Mouse (Mus musculus) B cell, adult (primary cell): ENCODE results near the gene Tubb1. TPM values are rescaled to one million over a fixed set of nuclear protein-coding genes. Genes with fewer than 3 reads are reported as not detected.

Source experiments
- total RNA-seq: library from RNA; stranded (reverse); gene quantifications from 4 replicates; pipeline ENCODE4 v1.2.4, GENCODE M21; 2023; ENCODE audit not compliant: inconsistent age

Gene Tubb1
- 1.00 to 1.9 TPM (median 1.6 TPM) in 4 replicates for total RNA-seq

DNA sequence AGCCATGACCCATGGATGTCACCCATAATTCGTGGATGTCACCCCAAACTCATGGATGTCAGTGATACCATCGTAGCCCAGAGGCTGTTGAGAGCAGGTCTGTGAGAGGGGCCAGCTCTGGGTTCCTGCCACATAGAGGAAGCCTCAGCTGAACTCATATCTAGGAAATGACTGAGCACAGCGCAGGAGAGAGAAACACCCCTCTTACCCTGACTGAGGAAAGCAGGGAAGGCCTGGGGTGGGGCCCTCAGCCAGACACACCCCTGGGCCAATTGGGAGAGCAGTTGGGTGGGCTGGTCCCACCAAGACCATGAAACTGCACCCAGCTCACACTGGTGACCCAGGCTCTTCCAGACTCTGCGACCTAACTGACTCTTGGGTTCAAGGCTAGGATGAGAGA, at the start of gene Tubb1:
Tubb1 (plus strand) TSS at position 343 of the 400 bp plus-strand sequence.

DNA sequence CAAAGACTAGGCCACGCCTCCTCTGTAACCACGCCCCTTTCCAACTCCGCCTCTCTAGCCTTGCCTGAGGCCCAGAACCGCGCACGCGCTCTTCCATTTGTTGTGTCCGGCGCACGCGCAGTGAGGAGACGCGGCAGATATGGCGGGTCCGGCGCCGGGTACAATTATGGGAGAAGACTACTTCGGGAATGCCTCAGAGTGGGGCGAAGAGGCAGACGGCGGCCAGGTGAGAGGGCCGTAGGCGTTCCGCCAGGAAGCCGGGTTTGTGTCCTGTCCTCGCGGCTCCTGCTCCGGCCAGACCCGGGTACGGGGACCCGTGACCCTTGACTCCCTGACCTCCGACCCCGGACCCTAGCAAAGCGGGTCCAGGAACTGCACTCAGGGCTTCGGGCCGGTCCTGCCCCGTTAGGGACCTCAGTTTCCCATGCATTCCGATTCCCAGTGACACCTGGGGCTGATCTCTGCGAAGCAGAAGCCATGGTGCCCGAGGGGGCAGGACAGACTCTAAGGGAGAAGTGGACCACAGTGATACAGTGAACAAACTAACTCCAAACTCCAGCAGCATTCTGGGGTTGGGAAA, 34.7 kb upstream of the Tubb1 start, which contains the start of gene Nelfcd:
Nelfcd (plus strand) TSS at position 74 of the 580 bp plus-strand sequence.

DNA sequence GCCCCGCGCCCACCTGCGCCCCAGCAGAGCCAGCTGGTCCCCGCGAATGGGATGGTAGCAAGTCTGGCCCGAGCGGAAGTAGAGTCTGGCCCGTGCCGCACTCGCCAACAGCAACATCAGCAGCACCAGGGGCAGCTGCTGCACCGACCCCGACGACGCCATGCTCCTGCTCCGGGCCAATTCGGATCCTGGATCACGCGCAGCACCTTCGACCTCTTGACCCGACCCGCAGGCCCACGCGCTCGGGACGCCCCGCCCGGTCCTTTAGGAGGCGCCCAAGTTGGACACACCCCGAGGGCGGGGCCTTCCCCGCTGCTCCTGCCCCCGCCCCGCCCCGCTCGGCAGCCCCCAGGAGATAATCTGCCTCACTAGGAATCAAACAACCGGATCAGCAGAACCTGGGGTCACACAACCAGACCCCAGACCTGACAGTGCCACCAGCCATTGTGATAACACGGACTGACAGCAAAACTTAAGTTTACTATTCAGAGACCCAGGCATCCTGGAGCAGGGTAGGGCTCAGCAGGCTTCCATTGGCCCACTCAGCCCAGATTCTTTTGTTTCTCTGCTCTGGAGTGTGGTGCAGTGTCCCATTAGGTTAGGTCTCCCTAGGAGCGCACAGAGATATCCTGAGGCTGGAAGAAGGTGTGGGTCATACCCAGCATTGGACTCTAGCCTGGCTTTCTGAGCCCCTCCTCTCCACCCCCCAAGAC, 11.6 kb upstream of the Tubb1 start, which contains the start of gene Ctsz:
Ctsz (minus strand) TSS at position 303 of the 713 bp plus-strand sequence.

DNA sequence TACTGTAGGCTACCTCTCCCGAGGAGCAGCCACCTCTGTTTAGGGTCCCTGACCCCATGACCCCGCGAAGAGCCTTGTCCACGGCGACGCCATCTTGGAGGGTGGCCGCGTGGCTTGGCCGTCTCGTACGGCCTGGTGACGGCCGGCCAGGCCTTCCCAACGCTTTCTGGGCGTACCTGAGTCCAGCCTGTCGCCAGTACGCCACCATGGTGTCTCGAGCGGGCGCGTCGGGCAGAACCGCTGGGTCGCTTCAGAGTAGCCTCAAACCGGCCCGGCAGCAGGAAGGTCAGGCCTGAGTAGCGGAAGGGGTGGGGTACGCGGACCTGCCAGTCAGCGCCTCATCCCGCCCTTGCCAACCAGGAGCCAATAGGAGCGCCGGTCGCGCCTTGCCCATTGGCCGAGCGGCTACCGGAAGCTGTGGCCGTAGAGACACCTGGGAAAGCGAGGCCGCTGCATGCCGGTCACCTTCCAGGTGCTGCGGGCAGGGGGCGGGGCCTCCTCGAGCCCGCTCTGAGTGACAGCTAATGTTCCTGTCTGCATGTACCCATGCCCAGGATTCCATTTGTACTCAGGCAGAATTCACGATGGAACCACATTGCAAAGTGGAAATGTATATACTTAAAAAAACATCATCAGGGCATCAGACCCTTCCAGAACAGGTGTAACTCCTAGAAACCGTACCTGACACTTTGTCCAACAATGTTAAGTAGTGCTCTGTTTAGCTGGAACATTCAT, 13.5 kb downstream of the Tubb1 start, which contains the start of gene Atp5e:
Atp5e (minus strand) TSS at position 317 of the 735 bp plus-strand sequence.

DNA sequence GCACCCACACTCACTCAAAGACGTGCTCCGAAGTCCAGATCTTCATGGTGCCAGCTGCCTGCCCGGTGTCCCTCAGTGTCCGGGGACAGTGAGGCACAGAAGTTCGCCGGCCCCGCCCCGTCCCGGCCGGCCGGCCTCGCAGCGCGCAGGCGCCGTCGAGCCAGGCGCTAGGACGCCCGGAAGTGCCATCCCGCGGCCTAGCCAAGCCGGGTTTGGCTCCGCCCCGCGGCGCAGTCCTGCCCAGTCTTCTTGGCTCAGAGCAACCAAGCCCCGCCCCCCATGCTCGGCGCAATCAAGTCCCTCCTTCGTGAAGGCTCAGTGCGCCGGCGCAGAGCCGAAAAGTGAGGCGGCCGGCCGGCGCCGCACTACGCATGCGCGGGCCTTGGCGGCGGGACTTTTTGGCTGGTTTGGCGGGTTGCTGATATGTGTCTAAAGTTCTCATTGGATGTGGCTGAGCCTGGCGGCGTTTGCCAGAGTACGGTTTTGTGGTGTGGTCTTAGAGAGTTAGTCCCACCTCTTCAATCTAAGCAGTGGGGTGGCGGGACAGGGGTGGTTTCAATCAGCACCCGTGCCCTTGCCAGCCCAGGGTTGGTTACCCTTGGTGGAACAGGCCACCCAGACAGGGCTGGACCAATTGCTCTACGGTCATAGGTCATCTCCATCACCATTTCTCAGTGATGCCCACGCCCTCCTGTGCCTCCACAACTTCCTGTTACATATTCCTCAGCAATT, 22.5 kb downstream of the Tubb1 start, which contains the start of gene Prelid3b:
Prelid3b (minus strand) TSS at position 264 of the 732 bp plus-strand sequence.

Other genes with a start within 250 kb of the Tubb1 start
- gene Gnas, start 166.4 kb upstream of the Tubb1 start, total RNA-seq, result 713 to 768 TPM (median 730 TPM) in 4 replicates
- gene Gm20721, start 104.0 kb upstream of the Tubb1 start, total RNA-seq, result 0.45 to 1.1 TPM (median 0.86 TPM) in 4 replicates
- 67.2 to 73.2 TPM (median 71.6 TPM) in 4 replicates for gene Nelfcd, start 34.9 kb upstream of the Tubb1 start, total RNA-seq
- 211 to 262 TPM (median 217 TPM) in 4 replicates for gene Ctsz, start 11.7 kb upstream of the Tubb1 start, total RNA-seq
- 228 to 281 TPM (median 254 TPM) in 4 replicates for gene Atp5e, start 13.4 kb downstream of the Tubb1 start, total RNA-seq
- gene Prelid3b, start 22.4 kb downstream of the Tubb1 start, total RNA-seq, result 49.8 to 68.1 TPM (median 52.1 TPM) in 4 replicates
- 52.4 to 55.5 TPM (median 54.6 TPM) in 4 replicates for gene Zfp831, start 192.8 kb downstream of the Tubb1 start, total RNA-seq